In genomic region chr11:86758559-86758958, GRCm38 (mm10) we compare ENCODE assay signal across 8 mouse cellular contexts. TPM values are rescaled to one million over a fixed set of nuclear protein-coding genes. Genes with fewer than 3 reads are reported as not detected.
A peak's percentile ranks its signal among the peaks of the same experiment; 100 is the strongest.
DNase-seq lines count a peak whose midpoint lies in the region; ATAC-seq and TF ChIP-seq lines count a peak whose summit lies in the region.

No protein-coding gene starts in this region.

- H3K4me1 ChIP-seq in heart, embryonic 12.5 days (replicated peaks), result peaks cover 16% of the 10 kb centered on the region
- H3K4me1 ChIP-seq in E14TG2a.4 (replicated peaks; ENCODE audit: low read depth, low read length), result peaks cover 38% of the 10 kb centered on the region
- H3K4me1 ChIP-seq in forebrain, embryonic 14.5 days (ENCODE audit: control insufficient read depth, insufficient read depth, low read length), result peaks cover 12% of the 10 kb centered on the region

- H3K27me3 ChIP-seq in heart, embryonic 12.5 days (replicated peaks), result no peaks in the 10 kb centered on the region
- H3K27me3 ChIP-seq in E14TG2a.4 (ENCODE audit: insufficient read depth, low read length), result no peaks in the 10 kb centered on the region
- H3K27me3 ChIP-seq in forebrain, embryonic 14.5 days (replicated peaks; ENCODE audit: control insufficient read depth, insufficient read depth, low read length), result no peaks in the 10 kb centered on the region

- H3K27ac ChIP-seq in heart, embryonic 12.5 days (ENCODE audit: poor library complexity, severe bottlenecking), result peak overlapping the region; percentile 100
- H3K27ac ChIP-seq in forebrain, embryonic 14.5 days (ENCODE audit: low read depth, low read length), result peak overlapping the region; percentile 97
- H3K27ac ChIP-seq in macrophage, result peak overlapping the region; percentile 99

- H3K36me3 ChIP-seq in heart, embryonic 12.5 days, result 0 out of 2 replicates have a peak, but pooled peaks cover under 1% of the 10 kb centered on the region
- H3K36me3 ChIP-seq in E14TG2a.4 (ENCODE audit: insufficient read depth, low read length), result peaks cover 15% of the 10 kb centered on the region
- no peaks in the 10 kb centered on the region for H3K36me3 ChIP-seq in forebrain, embryonic 14.5 days (ENCODE audit: control insufficient read depth, insufficient read depth, low read length)
- H3K36me3 ChIP-seq in macrophage (ENCODE audit: inconsistent target), result no peaks in the 10 kb centered on the region

- DNase-seq in heart, adult 18-20 months, result no peak
- peak; percentile 13 for DNase-seq in forebrain, embryonic 14.5 days (ENCODE audit: low spot score)
- no peak for DNase-seq in adrenal gland, postnatal 25 days
- no peak for DNase-seq in right cerebral cortex, adult 18-20 months
- DNase-seq in layer of hippocampus, adult 9-10 months (ENCODE audit: low spot score), result no peak

- H3K9ac ChIP-seq in heart, embryonic 12.5 days, result peak overlapping the region; percentile 79
- peak overlapping the region; percentile 89 for H3K9ac ChIP-seq in forebrain, embryonic 14.5 days (ENCODE audit: low read length)

- no peak for ATAC-seq in heart, embryonic 12.5 days (ENCODE audit: insufficient number of reproducible peaks, low FRiP score)
- no peak for ATAC-seq in forebrain, embryonic 14.5 days

- peaks cover 37% of the 10 kb centered on the region for H3K79me2 ChIP-seq in macrophage (ENCODE audit: inconsistent target)

- WGBS in heart, embryonic 12.5 days, result 35% methylated on average over 6 of the region's 6 CpGs
- WGBS in forebrain, embryonic 14.5 days, result 32% methylated on average over 6 of the region's 6 CpGs
- 2% methylated on average over 6 of the region's 6 CpGs for WGBS in macrophage (ENCODE audit: missing documents)

- no peak for TF ChIP-seq CTCF in E14TG2a.4 (conservative IDR thresholded peaks at IDR 0.05; ENCODE audit: low read length)

- peak overlapping the region; percentile 79 for H3K4me2 ChIP-seq in heart, embryonic 12.5 days
- peak overlapping the region; percentile 53 for H3K4me2 ChIP-seq in forebrain, embryonic 14.5 days (ENCODE audit: low read length)

- H3K4me3 ChIP-seq in heart, embryonic 12.5 days, result peak overlapping the region; percentile 98
- peak overlapping the region; percentile 100 for H3K4me3 ChIP-seq in E14TG2a.4 (replicated peaks; ENCODE audit: low read length)
- H3K4me3 ChIP-seq in forebrain, embryonic 14.5 days (ENCODE audit: low read depth, low read length), result peak overlapping the region; percentile 92
- peak overlapping the region; percentile 50 for H3K4me3 ChIP-seq in macrophage (ENCODE audit: inconsistent target)

- H3K9me3 ChIP-seq in heart, embryonic 12.5 days (replicated peaks), result no peaks in the 10 kb centered on the region; the same call in 1 of the 2 replicates
- H3K9me3 ChIP-seq in E14TG2a.4 (ENCODE audit: low read length), result no peaks in the 10 kb centered on the region
- H3K9me3 ChIP-seq in forebrain, embryonic 14.5 days (replicated peaks; ENCODE audit: control insufficient read depth, low read length), result no peaks in the 10 kb centered on the region

RNA-seq across cellular contexts. Expression of gene Cltc, which starts 1.2 kb away (rescaled TPM):
- polyA plus RNA-seq in heart, embryonic 12.5 days (2016; fragmentation: Nextera tagmentation; extraction: Ambion mirVana), result 194 and 206 TPM in 2 replicates
- 100 to 1,000 TPM; 138 to 157 TPM for total RNA-seq in heart, adult 18-20 months (2021)
- polyA plus RNA-seq in forebrain, embryonic 14.5 days (2014; fragmentation: Nextera tagmentation; extraction: Ambion mirVana), result 138 and 159 TPM in 2 replicates
- total RNA-seq in macrophage (2018; cell fraction: chromatin; rRNA removed), result 100 to 1,000 TPM; 168 to 617 (median 424) TPM
- 100 to 1,000 TPM; 257 to 670 (median 437) TPM for total RNA-seq in macrophage (2018; cell fraction: cytosol; rRNA removed)
- 100 to 1,000 TPM; 263 to 585 (median 427) TPM for total RNA-seq in macrophage (2018; cell fraction: nucleus; rRNA removed)
- polyA plus RNA-seq in macrophage (2018), result 342 to 483 TPM (median 367 TPM) in 3 replicates
- total RNA-seq in adrenal gland, postnatal 25 days (2021), result 268 and 379 TPM in 2 replicates

RNA-seq across cellular contexts. Expression of gene Dhx40, which starts 49.0 kb away (rescaled TPM):
- 16.3 and 16.5 TPM in 2 replicates for polyA plus RNA-seq in heart, embryonic 12.5 days (2016; fragmentation: Nextera tagmentation; extraction: Ambion mirVana)
- 10 to 100 TPM; 15.0 to 16.8 TPM for total RNA-seq in heart, adult 18-20 months (2021)
- 33.2 and 34.1 TPM in 2 replicates for polyA plus RNA-seq in forebrain, embryonic 14.5 days (2014; fragmentation: Nextera tagmentation; extraction: Ambion mirVana)
- total RNA-seq in macrophage (2018; cell fraction: chromatin; rRNA removed), result 100 to 1,000 TPM in 1 of 26 experiments, 10 to 100 TPM in 24, 1 to 10 TPM in 1; 8.1 to 167 (median 27.5) TPM
- 10 to 100 TPM in 17 of 26 experiments, 1 to 10 TPM in 9; 8.7 to 14.5 (median 11.3) TPM for total RNA-seq in macrophage (2018; cell fraction: cytosol; rRNA removed)
- 100 to 1,000 TPM in 1 of 26 experiments, 10 to 100 TPM in 23, 1 to 10 TPM in 2; 9.3 to 112 (median 19.0) TPM for total RNA-seq in macrophage (2018; cell fraction: nucleus; rRNA removed)
- polyA plus RNA-seq in macrophage (2018), result 7.0 to 14.6 TPM (median 11.6 TPM) in 3 replicates
- total RNA-seq in adrenal gland, postnatal 25 days (2021), result 31.9 and 38.1 TPM in 2 replicates

Comparison
In these comparisons a context has a peak if more than half of its experiments do, and no peak if none do; other contexts are left out.
1. H3K4me3 ChIP-seq: peak in every context shown above with its lines; median percentile 100 in E14TG2a.4; 98 in heart, embryonic 12.5 days; 92 in forebrain, embryonic 14.5 days; 50 in macrophage.